ENCODE assay signal across 21 mouse cellular contexts in the genomic region with DNA sequence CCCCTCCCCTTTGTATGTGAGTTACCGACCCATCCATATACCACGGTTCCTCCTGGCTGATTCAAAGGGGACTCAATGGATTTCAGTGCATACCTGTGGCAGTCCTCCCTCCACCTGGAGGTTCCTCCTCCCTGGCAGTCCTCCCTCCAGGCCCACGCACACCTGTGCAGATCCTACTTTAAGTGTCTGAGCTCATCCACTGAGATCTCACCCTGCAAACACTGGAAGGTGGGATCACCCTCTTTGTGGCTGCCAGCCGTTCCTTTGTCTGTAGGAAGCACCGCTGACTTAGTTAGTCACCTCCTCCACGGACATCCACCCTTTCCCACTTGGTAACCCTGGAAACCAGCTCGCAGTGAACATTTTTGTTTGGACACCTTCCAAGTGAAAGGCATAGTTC. TPM values are rescaled to one million over a fixed set of nuclear protein-coding genes. Genes with fewer than 3 reads are reported as not detected.
"Had no signal": no experiment of that assay in that cellular context is flagged by ENCODE, and none has a peak within 500 bp of the region (broad histone marks: within the 10 kb centered on the region; RNA-seq: fewer than 3 reads in every experiment).

No protein-coding gene starts in this region.

- ATAC-seq: hindbrain, embryonic 16.5 days; inflammation-experienced regulatory T-cells, adult 6 months; intestine, embryonic 15.5 days; intestine, postnatal 0 days; liver, embryonic 12.5 days had no signal

- DNase-seq: gastrocnemius, adult 2 months; gastrocnemius, postnatal 10 days; gastrocnemius, postnatal 25 days; heart, adult 18-20 months; heart, postnatal 10 days; heart, postnatal 4 days; kidney, adult 2 months; kidney, adult 9 months; kidney, postnatal 14 days; kidney, postnatal 36 days; layer of hippocampus, adult 9-11 months; layer of hippocampus, postnatal 36 days; left cerebral cortex, postnatal 4 days had no signal

RNA-seq across cellular contexts. Expression of a gene that starts 13.2 kb away (rescaled TPM):
- polyA plus RNA-seq: heart, embryonic 10.5 days; large intestine, adult 2 months; limb, embryonic 11.5 days had no signal
